Mouse (Mus musculus) neural tube, embryonic 10.5 days (tissue): ENCODE measurements around the gene Slc25a17.
A peak's percentile ranks its signal among the peaks of the same experiment; 100 is the strongest.

Source experiments
- DNase-seq: peaks from one replicate; pipeline ENCODE4 v3.0.0-alpha.2; 2017; ENCODE audit warnings: low spot score; ENCODE audit errors: extremely low spot score

Gene Slc25a17

GRCm38 (mm10) chr15:81360345-81361021, at the start of gene Slc25a17:
TSS of gene Slc25a17 (minus strand) at chr15:81360812.
- peak; percentile 96 for DNase-seq

GRCm38 (mm10) chr15:81408199-81408598, 47.6 kb upstream of the Slc25a17 start, which contains the start of gene Dnajb7:
TSS of gene Dnajb7 (minus strand) at chr15:81408299.
- no peak for DNase-seq

GRCm38 (mm10) chr15:81405008-81405407, 44.4 kb upstream of the Slc25a17 start:
- no peak for DNase-seq

DNA sequence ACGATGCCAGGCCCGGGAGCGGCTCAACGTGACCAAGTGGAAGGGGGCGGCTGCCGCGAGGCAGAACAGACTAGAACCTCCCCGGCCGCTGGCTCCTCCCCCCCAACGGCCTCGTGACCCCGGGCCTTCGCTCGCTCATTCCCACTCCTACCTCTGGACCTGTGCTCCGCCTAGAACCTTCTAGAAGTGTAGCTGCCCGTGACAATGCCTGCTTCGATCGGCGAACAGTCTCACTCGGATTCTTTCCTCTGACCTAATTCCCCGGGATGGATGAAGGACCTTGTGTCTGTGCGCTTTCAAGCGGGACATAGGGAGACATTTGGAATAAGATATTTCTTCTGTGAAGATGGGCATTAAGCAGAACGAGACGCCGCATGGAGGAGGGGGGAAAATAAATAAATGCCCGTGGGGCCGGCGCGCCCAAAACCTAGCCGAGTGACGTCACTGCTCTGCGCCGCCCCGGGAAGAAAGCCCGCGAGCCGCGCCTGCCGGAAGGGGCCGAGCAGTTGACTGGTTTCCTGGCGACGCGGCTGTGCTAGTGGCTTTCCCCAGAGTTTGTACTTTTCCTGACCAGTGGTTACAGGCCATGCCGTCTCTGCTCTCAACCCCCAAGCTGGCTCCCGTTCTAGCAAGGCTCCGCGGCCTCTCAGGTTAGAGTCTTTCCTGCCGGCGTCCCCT, 39.2 kb upstream of the Slc25a17 start, which contains the start of the genes St13 and Xpnpep3:
Gene St13 (minus strand): TSS at position 440 of the 678 bp plus-strand sequence.
Gene Xpnpep3 (plus strand): TSS at position 501 of the 678 bp plus-strand sequence.
- DNase-seq: peak; percentile 96

DNA sequence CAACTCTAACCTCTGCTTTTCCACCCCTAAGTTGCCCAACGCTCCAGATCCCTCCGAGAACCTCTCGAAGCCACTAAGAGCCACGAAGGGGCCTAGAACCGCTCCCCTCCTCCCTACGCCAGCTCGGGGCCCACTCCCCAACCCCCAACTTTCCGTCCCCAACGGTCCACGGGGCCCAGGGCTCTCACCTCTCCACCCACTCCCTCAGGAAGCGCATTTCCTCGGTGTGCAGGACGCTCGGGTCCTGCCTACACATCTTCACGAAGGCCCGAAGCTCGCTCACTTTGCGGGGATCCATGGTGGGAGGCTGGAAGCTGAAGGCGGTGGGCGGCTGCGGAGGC, 38.7 kb upstream of the Slc25a17 start:
- DNase-seq: no peak

DNA sequence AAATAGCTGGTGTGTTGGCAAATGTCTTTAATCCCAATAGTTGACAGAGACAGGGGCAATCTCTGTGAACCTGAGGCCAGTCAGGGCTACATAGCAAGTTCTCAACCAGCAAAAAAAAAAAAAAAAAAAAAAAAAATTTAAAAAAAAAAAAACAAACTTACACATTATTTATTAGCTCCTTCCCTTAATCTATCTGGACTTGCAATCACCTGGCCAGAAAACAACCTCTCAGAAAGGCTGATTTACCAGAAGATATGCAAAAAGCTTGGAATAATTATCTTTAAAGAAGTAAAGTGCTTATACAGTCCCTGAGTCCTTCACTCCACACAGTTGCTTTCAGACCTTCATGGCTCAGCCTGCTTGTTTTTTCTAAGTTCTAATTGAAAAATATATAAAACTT, 37.6 kb upstream of the Slc25a17 start:
- DNase-seq: no peak

GRCm38 (mm10) chr15:81394211-81394915, 33.8 kb upstream of the Slc25a17 start:
- DNase-seq: no peak

GRCm38 (mm10) chr15:81392997-81393396, 32.4 kb upstream of the Slc25a17 start:
- no peak for DNase-seq

GRCm38 (mm10) chr15:81386327-81386726, 25.7 kb upstream of the Slc25a17 start:
- no peak for DNase-seq

GRCm38 (mm10) chr15:81378845-81379244, 18.2 kb upstream of the Slc25a17 start:
- DNase-seq: no peak

DNA sequence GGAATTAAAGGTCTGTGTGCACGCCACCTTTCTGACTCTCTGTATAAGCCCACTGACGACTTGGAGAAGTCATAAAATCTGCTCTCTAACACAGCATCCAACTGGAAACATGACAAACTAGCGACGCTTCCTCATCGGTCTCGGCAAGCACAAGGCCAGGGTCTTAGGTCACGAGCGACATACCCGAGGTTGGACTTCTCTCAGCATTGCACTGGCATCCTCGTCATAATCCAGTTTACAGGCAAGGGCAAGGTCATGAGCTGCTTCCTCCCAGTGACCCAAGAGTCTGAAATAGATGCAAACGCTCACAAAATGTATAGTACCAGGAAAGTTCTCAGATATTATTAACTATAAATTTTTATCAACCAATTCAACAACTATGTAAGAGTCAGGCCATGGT, 14.0 kb upstream of the Slc25a17 start:
- no peak for DNase-seq

- no peak for DNase-seq
These were observed 9.7 kb upstream of the Slc25a17 start for GRCm38 (mm10) chr15:81370356-81370755.

DNA sequence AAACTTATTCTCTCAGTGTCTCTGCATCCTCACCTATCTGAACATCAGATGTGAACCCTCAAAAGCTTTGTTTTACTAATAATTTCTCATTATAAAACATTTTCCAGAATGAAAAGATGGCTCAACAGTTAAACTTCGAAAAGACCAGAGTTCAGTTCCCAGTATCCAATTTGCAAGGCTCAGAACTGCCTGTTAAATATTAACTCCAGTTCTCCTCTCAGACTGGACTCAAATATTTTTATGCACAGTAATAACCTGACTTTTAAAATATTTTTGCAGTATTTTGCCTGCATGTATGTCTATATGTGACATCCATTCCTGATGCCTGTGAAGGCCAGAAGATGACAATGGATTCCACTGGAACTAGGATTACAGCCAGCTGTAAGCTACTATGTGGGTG, 8.0 kb upstream of the Slc25a17 start:
- DNase-seq: no peak

DNA sequence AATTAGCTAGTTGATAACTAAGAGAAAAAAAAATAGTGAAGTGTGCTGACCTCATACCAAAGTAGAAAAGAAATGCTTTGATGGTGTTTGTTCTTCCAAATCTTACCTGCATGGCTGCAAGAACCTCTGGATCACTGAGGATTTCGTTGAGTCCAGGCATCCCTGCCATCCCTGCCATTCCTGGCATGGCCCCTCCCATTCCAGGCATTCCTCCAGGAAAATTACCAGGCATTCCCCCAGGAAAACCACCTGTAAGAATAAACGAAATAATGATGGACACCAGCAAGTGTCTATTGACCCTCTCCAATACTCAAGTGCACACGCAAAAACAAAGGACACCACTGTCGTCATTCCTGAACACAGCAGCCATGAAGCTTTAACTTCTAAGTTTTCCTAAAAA, 5.6 kb upstream of the Slc25a17 start:
- no peak for DNase-seq

GRCm38 (mm10) chr15:81365246-81365645, 4.6 kb upstream of the Slc25a17 start:
- no peak for DNase-seq

GRCm38 (mm10) chr15:81364271-81364670, 3.7 kb upstream of the Slc25a17 start:
- no peak for DNase-seq

- no peak for DNase-seq
These were observed 1.9 kb upstream of the Slc25a17 start for GRCm38 (mm10) chr15:81362501-81362900.

DNA sequence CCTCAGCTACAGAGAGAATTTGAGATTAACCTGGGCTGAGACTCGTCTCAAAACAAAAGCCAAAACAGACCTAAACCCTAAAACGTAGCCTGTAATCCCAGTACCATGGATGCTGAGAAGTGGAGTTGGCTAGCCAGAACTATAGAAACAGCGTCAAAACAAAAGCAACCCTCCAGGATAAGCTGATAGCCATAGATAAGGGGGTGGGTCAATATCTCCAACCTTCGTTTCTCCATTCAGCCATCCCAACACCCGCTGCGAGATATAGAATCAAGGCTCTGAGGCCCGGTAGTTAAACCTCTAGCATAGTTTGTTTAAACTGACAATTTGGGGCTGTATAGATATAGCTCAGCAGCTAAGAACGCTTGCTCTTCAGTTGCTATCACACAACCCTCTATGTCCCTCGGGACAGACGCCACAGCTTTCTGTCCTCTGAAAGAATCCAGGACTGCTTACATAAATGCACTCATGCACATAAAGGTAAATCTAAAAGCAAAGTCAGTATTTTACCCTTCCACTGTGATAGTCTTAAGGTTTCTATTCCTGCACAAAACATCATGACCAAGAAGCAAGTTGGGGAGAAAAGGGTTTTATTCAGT, 904 bp upstream of the Slc25a17 start:
- no peak for DNase-seq

DNA sequence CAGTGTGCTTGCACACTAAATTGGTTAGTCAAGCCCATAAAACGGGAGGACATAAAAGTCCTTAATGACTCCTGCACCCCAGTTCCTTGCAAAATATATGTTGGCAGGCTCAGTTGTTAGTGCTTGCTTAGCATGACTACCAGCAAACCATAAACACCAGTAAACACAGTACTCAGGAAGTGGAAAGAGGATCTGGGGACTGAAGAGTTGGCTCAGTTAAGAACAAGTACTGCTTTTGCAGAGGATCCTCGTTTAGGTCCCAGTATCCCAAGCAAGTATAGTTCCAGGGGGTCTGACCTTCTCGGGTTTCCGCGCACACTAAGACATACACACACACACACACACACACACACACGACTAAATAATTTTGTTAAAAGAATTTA, 401 bp upstream of the Slc25a17 start:
- DNase-seq: no peak

DNA sequence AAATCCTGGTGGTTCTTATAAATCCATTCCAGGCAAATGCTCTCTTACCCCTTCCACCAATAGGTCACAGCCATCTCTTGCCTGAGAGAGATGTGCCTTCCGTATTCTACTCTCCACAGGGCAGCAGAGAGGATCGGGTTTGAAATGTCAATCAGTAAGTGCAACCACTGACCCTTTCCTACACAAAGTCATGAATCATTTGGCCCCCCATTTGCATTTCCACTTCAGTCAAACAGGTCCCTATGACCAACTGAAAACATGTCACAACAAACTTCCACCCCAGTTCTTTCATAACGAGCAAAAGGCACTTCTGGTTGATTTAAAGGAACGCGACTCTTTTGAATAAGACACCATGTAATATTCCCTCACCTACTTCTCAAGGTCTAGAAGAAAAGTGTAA, 1.2 kb downstream of the Slc25a17 start:
- no peak for DNase-seq

DNA sequence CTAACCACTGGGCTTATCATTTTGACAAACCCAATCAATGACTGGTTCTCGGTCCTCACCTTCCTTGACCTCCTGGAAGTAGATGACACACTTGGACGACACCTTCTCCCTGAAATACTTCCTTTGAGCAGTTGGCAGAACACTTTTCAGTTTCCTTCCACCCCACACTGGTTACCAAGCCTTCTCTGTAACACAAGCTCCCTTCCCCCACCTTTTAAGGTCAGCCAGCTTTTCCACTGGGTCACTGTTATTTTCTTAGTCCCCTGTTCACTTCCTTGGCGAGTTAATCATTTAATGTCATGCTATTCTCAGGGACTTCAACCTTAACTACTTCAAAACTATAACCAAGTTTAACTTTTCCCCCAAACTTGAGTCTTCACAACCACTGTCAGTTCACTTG, 1.7 kb downstream of the Slc25a17 start:
- DNase-seq: no peak

DNA sequence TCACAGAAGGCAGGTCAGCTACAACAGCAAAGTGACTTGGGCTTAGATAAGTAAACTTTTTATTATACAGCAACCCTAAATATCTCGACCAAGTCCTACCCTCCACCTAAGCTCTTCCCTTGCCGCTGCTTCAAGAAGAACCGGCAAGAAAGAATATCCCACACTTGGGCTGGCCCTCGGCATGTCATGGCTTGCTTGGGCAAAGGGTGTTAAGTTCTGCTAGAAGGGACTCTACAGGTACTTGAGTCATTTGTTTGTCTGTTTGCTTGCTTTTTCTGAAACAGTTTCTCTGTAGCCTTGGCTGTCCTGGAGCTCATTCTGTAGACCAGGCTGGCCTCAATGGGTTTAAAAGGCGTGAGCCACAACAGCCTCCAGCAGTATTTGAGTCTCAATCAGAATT, 3.7 kb downstream of the Slc25a17 start:
- DNase-seq: no peak
